Mouse (Mus musculus) erythroblast, embryonic 14.5 days (primary cell): ENCODE measurements around the gene Nthl1.

ENCODE experiments used
- GATA1 ChIP-seq: IDR thresholded peaks from 2 replicates; pipeline ENCODE4 v1.6.1; 2012; ENCODE audit warnings: low read length, inconsistent platforms, mixed read lengths
- TAL1 ChIP-seq: IDR thresholded peaks from 3 replicates; pipeline ENCODE4 v1.6.1; 2012; ENCODE audit warnings: low read length, inconsistent platforms, mixed read lengths

GRCm38 (mm10) chr17:24633831-24634230 is 1.4 kb downstream of the Nthl1 start:
- TF ChIP-seq TAL1 (no peak), GATA1 (no peak)
